Mouse (Mus musculus) embryonic facial prominence, embryonic 15.5 days (tissue): ENCODE results near the gene Igsf9b. TPM values are rescaled to one million over a fixed set of nuclear protein-coding genes. Genes with fewer than 3 reads are reported as not detected.

Source experiments
- ATAC-seq: fragments of 200-750 bp; cut with Nextera tagmentation; 2 replicates; pipeline ENCODE4 v1.8.0; 2017; ENCODE audit warnings: low read depth, moderate TSS enrichment; ENCODE audit not compliant: insufficient number of reproducible peaks, low FRiP score, low TSS enrichment
- H3K27ac ChIP-seq: fragments of 300-500 bp; sonication (generic); replicated peaks from 2 replicates; pipeline ENCODE4 v1.5.1; 2015; ENCODE audit warnings: mild to moderate bottlenecking, inconsistent platforms
- H3K27me3 ChIP-seq: fragments of 300-500 bp; sonication (generic); 2 replicates; pipeline ENCODE4 v1.6.1; 2015; ENCODE audit warnings: inconsistent platforms
- H3K36me3 ChIP-seq: fragments of 300-500 bp; sonication (generic); 2 replicates; pipeline ENCODE4 v1.6.1; 2015; ENCODE audit warnings: mild to moderate bottlenecking, inconsistent platforms
- H3K4me1 ChIP-seq: fragments of 300-500 bp; sonication (generic); 2 replicates; pipeline ENCODE4 v1.6.1; 2015; ENCODE audit warnings: inconsistent platforms
- H3K4me2 ChIP-seq: fragments of 300-500 bp; sonication (generic); replicated peaks from 2 replicates; pipeline ENCODE4 v1.6.1; 2015; ENCODE audit warnings: mild to moderate bottlenecking, inconsistent platforms
- H3K4me3 ChIP-seq: fragments of 300-500 bp; sonication (generic); replicated peaks from 2 replicates; pipeline ENCODE4 v1.5.1; 2015; ENCODE audit warnings: mild to moderate bottlenecking, inconsistent platforms
- H3K9ac ChIP-seq: fragments of 300-500 bp; sonication (generic); 2 replicates; pipeline ENCODE4 v1.6.1; 2015; ENCODE audit warnings: inconsistent platforms
- H3K9me3 ChIP-seq: fragments of 300-500 bp; sonication (generic); replicated peaks from 2 replicates; pipeline ENCODE4 v1.6.1; 2016; ENCODE audit warnings: inconsistent platforms
- WGBS: fragments of 180-500 bp; shearing (Covaris S2); methylation state at CpG from one replicate; pipeline ENCODE4 v1.1.7; 2015; 5-methylcytosine and 5-hydroxymethylcytosine counted together
- polyA plus RNA-seq: library from polyadenylated mRNA; unstranded; fragments of >200 nt; fragmentation: Nextera tagmentation; extraction: Ambion mirVana; gene quantifications from 2 replicates; pipeline ENCODE4 v1.2.1, GENCODE M21; 2015

Gene Igsf9b
- polyA plus RNA-seq, 1 experiment from 2014 or later = 2.6 TPM

DNA sequence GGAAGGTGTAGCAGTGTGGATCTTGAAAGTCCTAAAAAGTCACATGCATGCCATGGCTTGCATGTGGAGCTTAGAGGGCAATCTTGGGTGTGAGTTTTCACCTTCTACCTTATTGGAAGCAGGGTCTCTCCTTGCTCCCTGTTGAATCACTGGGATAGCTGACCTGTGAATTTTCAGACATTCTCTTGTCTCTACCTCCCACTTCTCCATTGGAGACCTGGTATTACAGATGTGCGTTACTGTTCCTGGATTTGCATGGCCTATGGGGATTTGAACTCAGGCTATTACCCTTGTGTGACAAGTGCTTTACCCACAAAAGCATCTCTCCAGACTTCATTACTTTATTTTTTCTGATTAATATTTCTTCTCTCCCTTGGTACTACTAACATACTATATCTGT is 26.1 kb upstream of the Igsf9b start:
- H3K9me3 ChIP-seq = no peaks in the 10 kb centered on the region
- no peak overlapping the region for H3K27ac ChIP-seq
- no peaks in the 10 kb centered on the region for H3K4me1 ChIP-seq
- no peak overlapping the region for H3K9ac ChIP-seq
- H3K36me3 ChIP-seq = no peaks in the 10 kb centered on the region
- H3K4me3 ChIP-seq = no peak overlapping the region
- no peak for ATAC-seq
- 88% methylated on average over 1 of the region's 1 CpGs for WGBS
- no peaks in the 10 kb centered on the region for H3K27me3 ChIP-seq
- no peak overlapping the region for H3K4me2 ChIP-seq

DNA sequence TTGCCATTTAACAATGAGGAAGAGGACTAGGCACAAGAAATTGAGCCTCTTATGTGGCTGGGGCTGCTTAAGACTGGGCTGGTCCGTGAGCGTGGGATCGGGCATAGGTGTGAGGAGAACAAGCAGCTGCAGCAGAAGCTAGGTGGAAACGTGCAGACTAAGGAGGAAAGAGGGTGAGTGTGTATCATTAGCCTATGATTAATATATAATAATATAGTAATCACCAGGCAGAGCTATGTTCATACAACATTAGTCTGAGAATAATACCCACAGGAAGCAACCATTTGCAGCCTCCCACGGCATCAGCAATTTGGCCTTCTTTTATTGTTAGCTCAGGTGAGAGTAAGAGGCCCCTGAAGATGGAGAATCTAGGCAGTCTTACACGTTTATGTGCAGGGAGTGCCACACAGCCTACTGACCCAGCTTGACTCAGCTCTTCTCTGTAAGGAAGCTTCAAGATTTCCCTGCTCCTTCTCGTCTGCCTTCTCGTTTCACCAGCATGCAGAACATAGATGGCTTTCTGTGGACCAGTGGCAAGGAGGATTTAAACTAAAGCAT is 22.6 kb upstream of the Igsf9b start:
- Histone ChIP-seq H3K4me1 (no peaks in the 10 kb centered on the region), H3K36me3 (no peaks in the 10 kb centered on the region), H3K4me3 (no peak overlapping the region), H3K9ac (no peak overlapping the region), H3K4me2 (no peak overlapping the region), H3K9me3 (no peaks in the 10 kb centered on the region), H3K27ac (no peak overlapping the region), H3K27me3 (no peaks in the 10 kb centered on the region)
- ATAC-seq = no peak
- 72% methylated on average over 8 of the region's 8 CpGs for WGBS

DNA sequence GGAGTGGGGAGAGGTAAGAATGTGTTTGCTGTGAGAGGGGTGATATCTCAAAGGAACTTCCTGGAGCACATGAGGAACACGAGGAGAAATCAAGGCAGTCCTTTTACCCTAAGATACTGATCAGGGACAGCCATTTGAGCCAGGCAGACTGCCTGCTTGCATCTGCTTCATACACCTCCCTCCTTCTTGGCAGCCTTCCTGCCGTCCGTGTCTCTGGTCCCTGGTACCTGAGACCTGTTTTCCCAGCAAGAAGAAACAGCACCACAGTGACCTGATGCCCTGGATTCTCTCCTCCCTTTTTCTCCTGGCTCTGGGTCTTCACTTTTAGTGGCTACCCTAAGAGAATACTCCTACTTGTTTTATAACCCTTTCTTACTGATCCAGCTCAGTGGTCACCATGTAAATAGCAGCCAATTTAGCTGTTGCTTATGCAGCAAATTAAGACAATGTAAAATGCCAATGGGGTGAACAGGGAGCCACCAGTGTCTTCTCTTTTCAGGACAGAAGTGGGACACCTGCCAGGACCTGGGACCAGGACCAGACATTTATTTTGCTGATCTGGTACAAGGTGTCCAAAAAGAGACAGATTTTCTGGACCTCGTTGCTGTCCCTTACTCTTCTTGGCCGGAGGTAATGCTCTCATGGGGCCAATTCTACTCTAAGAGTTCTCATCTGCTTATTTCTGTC is 21.5 kb upstream of the Igsf9b start:
- Histone ChIP-seq H3K27me3 (no peaks in the 10 kb centered on the region), H3K9me3 (no peaks in the 10 kb centered on the region), H3K36me3 (no peaks in the 10 kb centered on the region), H3K4me1 (no peaks in the 10 kb centered on the region), H3K27ac (no peak overlapping the region), H3K4me2 (no peak overlapping the region), H3K4me3 (no peak overlapping the region), H3K9ac (no peak overlapping the region)
- ATAC-seq = no peak
- WGBS = 53% methylated on average over 5 of the region's 5 CpGs

DNA sequence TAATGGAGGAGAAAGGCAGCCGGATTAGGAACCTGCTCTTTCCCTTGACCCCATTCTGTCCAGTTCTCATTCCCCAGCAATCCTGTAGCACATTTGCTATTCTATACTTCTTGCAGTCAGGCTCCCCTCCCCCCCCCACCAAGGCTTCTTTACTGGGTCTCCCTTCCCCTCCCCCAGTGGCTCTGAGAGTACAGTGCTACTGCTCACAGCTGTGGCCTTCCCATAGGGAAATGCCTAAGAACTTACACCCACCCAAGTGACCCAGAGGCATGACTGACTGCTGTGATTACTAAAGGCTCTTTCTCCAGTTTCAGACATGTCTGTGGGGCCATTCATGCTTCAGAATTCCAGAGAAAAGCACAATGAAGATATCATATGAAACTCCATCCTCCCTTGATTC is 20.0 kb upstream of the Igsf9b start:
- no peak overlapping the region for H3K9ac ChIP-seq
- no peaks in the 10 kb centered on the region for H3K36me3 ChIP-seq
- no peak; the same call in 1 of the 2 replicates for ATAC-seq
- no peaks in the 10 kb centered on the region for H3K27me3 ChIP-seq
- no peak overlapping the region for H3K4me3 ChIP-seq
- no peak overlapping the region for H3K27ac ChIP-seq
- H3K4me1 ChIP-seq = no peaks in the 10 kb centered on the region
- no peak overlapping the region for H3K4me2 ChIP-seq
- 58% methylated on average over 1 of the region's 1 CpGs for WGBS
- H3K9me3 ChIP-seq = no peaks in the 10 kb centered on the region

DNA sequence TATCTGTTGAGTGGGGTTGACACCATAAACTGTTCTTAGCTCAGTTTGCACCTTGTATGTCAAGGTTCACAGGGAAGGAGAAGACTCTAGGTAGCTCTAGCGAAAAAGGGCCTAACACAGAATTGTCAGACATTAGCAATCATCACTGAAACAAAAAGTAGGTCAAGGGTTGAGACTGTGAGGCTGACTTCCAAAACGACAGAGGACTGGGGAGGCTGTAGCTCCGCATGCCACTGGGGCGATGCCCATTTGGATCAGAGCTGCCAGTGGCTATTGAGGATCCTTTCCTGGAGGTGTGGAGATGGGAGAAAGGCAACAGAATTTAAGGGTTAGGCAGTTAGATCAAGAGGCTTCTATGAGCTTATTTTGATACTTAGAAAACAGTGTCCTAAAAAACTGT is 18.0 kb upstream of the Igsf9b start:
- H3K4me1 ChIP-seq = no peaks in the 10 kb centered on the region
- H3K4me2 ChIP-seq = no peak overlapping the region
- H3K27me3 ChIP-seq = no peaks in the 10 kb centered on the region
- no peak for ATAC-seq
- WGBS = 75% methylated on average over 4 of the region's 4 CpGs
- no peaks in the 10 kb centered on the region for H3K36me3 ChIP-seq
- H3K9me3 ChIP-seq = no peaks in the 10 kb centered on the region
- no peak overlapping the region for H3K4me3 ChIP-seq
- H3K9ac ChIP-seq = no peak overlapping the region
- no peak overlapping the region for H3K27ac ChIP-seq

DNA sequence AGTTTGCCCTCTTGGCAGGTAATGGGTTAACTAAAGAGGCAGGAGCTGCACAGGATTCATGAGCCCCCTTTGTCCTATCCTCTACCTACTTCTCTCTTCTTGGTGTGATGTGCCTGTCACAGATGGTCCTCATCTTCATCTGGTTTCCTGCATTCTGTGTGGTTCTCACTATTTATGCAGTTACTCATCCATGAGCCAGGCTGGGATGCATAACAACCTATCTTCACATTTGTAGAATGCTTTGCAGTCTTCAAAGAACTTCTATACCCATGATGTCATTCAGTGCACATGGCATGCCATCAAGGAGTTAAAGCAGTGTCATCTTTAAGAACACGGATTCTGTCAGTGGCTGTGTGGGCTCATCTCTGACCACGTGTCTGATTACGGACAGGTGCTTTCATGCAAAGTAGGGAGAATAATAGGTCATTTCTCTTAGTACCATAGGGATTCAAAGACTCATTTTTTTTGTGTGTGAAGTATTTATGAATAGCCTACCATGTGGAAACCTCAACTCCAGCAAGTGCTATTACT is 13.2 kb upstream of the Igsf9b start:
- Histone ChIP-seq H3K36me3 (no peaks in the 10 kb centered on the region), H3K27ac (no peak overlapping the region), H3K27me3 (no peaks in the 10 kb centered on the region), H3K4me1 (peaks cover 16% of the 10 kb centered on the region), H3K4me3 (no peak overlapping the region), H3K9ac (no peak overlapping the region), H3K9me3 (no peaks in the 10 kb centered on the region), H3K4me2 (no peak overlapping the region)
- WGBS = 56% methylated on average over 3 of the region's 3 CpGs
- no peak for ATAC-seq

DNA sequence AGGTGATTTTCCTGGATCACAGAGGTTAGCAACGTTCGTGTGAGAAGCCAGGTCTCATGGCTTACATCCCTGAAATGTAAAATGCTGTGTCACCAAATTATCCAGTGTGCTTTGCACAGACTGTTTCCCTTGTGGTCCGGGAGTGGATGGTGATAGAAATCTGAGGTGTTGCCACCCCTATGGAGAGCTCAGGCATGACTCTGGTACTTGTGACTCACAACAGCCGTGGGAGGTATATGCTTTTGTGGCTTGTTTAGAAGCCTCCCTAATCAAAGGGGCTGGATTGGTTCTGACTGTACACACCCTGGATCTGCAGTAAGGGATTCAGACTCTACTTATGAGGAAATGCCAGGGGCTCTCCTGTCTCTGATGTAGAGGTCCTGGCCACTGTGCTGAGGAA is 12.7 kb upstream of the Igsf9b start:
- peaks cover 16% of the 10 kb centered on the region for H3K4me1 ChIP-seq
- H3K9ac ChIP-seq = no peak overlapping the region
- 74% methylated on average over 4 of the region's 4 CpGs for WGBS
- H3K4me3 ChIP-seq = no peak overlapping the region
- no peak for ATAC-seq
- no peaks in the 10 kb centered on the region for H3K27me3 ChIP-seq
- H3K4me2 ChIP-seq = no peak overlapping the region
- H3K27ac ChIP-seq = no peak overlapping the region
- H3K36me3 ChIP-seq = no peaks in the 10 kb centered on the region
- no peaks in the 10 kb centered on the region for H3K9me3 ChIP-seq

DNA sequence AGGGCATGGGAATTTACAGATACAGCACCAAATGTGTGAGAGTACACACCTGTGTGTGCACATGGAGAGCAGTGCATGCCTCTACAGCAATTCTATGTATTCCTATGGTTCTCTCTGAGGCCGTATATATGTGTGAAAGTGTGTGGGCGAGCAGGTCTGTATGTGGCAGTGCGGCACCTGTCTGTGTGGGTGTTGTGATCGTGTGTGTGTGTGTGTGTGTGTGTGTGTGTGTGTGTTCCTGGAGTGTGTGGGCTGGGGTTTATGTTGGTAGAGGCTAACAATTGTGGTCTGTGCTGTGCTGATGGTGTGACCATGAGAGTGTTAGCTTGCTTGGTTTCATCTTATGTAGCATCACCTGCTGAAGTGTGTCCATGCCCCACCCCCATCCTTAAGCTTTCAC is 12.1 kb upstream of the Igsf9b start:
- Histone ChIP-seq H3K9me3 (no peaks in the 10 kb centered on the region), H3K36me3 (no peaks in the 10 kb centered on the region), H3K4me3 (no peak overlapping the region), H3K27me3 (no peaks in the 10 kb centered on the region), H3K27ac (no peak overlapping the region), H3K9ac (no peak overlapping the region), H3K4me1 (peaks cover 16% of the 10 kb centered on the region), H3K4me2 (no peak overlapping the region)
- 87% methylated on average over 4 of the region's 4 CpGs for WGBS
- no peak for ATAC-seq

DNA sequence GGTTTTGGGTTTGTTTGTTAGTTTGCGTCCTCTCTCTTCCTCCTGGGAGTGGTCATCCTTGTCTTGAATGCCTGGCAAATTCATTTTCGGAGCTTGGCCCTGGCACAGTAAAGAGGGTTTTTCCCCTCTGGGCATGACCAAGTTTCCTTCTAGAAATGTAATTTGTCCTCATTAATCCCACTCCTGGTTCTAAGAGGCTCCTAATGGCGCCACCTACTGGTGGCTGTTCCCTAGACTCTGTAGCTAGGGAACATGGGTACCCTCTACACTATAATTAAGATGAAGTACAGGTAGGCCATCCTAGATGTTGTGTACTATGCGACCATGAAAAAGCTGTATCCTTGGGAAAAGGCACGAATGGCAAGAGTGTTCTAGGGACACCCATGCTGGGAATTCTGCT is 11.6 kb upstream of the Igsf9b start:
- H3K36me3 ChIP-seq = no peaks in the 10 kb centered on the region

DNA sequence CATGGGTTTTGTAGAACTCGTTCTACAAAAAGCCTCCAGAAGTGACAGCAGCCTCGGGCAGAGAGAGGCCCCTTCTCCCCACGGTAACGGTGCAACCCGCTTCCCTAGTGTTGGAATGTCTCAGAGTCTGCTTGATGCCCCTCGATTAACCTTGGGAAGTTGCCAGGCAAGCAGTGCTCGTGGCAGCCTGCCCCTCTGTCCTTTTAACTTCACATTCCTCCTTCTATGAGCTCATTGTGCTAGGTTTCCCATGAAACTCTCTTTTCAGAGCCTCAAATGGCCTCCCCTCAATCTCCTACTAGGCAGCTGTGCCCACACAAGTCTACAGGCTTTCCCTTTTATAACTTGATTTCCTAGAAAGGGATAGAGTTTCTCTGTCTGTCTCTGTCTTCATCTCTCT is 10.6 kb upstream of the Igsf9b start:
- no peak overlapping the region for H3K27ac ChIP-seq
- no peak overlapping the region for H3K9ac ChIP-seq
- ATAC-seq = 0 out of 2 replicates have a peak, but pooled peaks have one; percentile 49
- no peak overlapping the region for H3K4me3 ChIP-seq
- H3K4me1 ChIP-seq = peaks cover 16% of the 10 kb centered on the region
- no peaks in the 10 kb centered on the region for H3K9me3 ChIP-seq
- H3K27me3 ChIP-seq = no peaks in the 10 kb centered on the region
- WGBS = 8% methylated on average over 7 of the region's 7 CpGs
- H3K4me2 ChIP-seq = no peak overlapping the region
- no peaks in the 10 kb centered on the region for H3K36me3 ChIP-seq

More for the DNA sequence above, 11.6 kb upstream of the Igsf9b start:
- H3K27me3 ChIP-seq = no peaks in the 10 kb centered on the region
- H3K27ac ChIP-seq = no peak overlapping the region
- 40% methylated on average over 5 of the region's 5 CpGs for WGBS
- H3K4me2 ChIP-seq = no peak overlapping the region
- H3K4me3 ChIP-seq = no peak overlapping the region
- peaks cover 16% of the 10 kb centered on the region for H3K4me1 ChIP-seq
- no peaks in the 10 kb centered on the region for H3K9me3 ChIP-seq
- H3K9ac ChIP-seq = no peak overlapping the region
- ATAC-seq = no peak

DNA sequence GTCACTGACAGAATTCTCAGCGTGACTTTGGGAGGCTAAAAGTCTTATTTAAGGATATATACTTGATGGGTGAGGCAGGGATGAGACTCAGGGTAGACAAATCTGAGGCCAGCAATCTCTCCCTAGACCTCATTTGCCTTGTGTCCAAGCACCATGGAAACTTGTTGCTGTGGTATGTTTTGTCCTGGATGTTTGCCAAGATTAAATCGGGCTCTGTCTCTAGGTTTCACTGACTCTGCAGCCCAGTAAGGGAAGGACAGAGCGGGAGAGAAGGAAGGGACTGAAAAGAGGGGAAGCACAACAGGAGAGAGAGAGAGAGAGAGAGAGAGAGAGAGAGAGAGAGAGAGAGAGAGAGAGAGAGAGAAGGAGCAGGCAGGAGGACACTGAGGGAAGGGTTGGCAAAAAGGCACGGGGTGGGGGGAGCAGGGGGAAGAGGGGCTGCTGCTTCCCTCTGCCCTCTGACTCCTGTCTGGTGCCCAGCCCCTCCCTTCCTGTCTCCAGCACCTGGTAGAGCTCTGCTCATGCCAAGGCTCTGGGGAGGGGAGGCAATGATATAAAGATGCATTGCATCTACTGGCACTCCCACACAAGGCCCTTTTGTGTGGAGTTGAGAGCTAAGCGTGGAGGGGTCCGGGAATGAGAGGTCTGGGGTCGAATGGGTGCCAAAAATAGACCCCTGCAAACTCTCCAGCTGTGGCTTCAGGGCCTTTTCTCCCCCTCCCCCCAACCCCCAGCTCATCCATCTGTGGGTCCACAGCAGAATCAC is 9.3 kb upstream of the Igsf9b start:
- H3K27me3 ChIP-seq = no peaks in the 10 kb centered on the region; the same call in 1 of the 2 replicates
- WGBS = 26% methylated on average over 7 of the region's 7 CpGs
- no peak overlapping the region for H3K27ac ChIP-seq
- no peak overlapping the region for H3K4me2 ChIP-seq
- H3K9ac ChIP-seq = no peak overlapping the region
- H3K4me3 ChIP-seq = no peak overlapping the region
- no peaks in the 10 kb centered on the region for H3K9me3 ChIP-seq
- H3K4me1 ChIP-seq = peaks cover 16% of the 10 kb centered on the region
- no peaks in the 10 kb centered on the region for H3K36me3 ChIP-seq
- ATAC-seq = no peak
